Mouse (Mus musculus): Measurements from ENCODE around the gene Gm17949.

DNA sequence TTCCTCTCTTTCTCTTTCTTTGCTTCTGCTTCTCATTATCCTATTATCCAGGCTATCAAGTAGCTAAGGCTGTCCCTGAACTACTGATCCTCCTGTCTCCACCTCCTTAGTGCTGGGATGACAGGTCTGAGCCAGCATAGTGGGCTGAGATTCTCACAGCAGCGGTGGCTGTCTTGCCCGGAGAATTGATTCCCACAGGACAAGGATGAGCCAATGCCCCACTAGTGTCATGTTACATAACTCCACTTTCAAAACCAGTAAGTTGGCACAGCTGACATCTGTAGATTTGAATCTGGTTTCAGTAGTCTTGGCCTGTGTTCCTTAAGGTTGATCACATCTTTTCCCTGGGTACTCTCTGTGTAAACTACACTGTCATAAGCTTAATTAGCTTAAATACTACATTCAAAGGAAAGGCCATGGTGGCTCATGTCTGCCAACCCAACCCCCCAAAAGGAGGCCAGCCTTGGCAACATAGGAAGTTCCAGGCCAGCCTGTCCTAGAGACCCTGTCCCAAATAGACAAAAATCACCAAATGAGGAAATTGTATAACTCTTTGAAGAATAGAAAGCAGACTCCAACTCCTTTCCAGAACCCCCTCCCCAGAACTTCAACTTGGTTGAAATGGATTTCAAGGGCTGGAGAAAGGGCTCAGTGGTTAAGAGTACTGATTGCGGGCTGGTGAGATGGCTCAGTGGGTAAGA lies 25.0 kb upstream of the Gm17949 start:
- TF ChIP-seq GATA1 (IDR thresholded peaks at IDR 0.05; ENCODE audit: borderline replicate concordance, low read length) (no peak), FLI1 (IDR thresholded peaks at IDR 0.05; ENCODE audit: low read length) (no peak)

Measured in megakaryocyte, embryonic 14.5 days (primary cell).